Mouse (Mus musculus) erythroid progenitor cell, adult 5-6 weeks (primary cell): ENCODE measurements around the gene Ctc1. TPM values are rescaled to one million over a fixed set of nuclear protein-coding genes. Genes with fewer than 3 reads are reported as not detected.

Source experiments
- ATAC-seq: replicated peaks from 2 replicates; pipeline ENCODE4 v1.8.0; 2016; ENCODE audit warnings: moderate number of reproducible peaks, mild to moderate bottlenecking, moderate TSS enrichment, inconsistent platforms; ENCODE audit not compliant: poor library complexity, low FRiP score, severe bottlenecking
- total RNA-seq, 2 experiments: library from RNA; stranded (forward) in 1 of 2; stranded (reverse) in 1 of 2; fragments of 150-400 nt in 1 of 2; fragments of 186-747, 209-891 nt in 1 of 2; gene quantifications; 2 replicates each; pipeline versions ENCODE4 v1.2.3 to v1.2.4; 2015 to 2017; ENCODE audit warnings: low replicate concordance in 2 of 2

Ctc1 gene
- total RNA-seq, 2 experiments from 2014 or later = 16.7 to 54.5 TPM

GRCm38 (mm10) chr11:69045531-69046394, 30.1 kb downstream of the Ctc1 start, which contains the start of gene Aurkb:
Gene Aurkb (plus strand): TSS chr11:69045647.
- ATAC-seq = peak; percentile 84

GRCm38 (mm10) chr11:69046395-69046774, 30.7 kb downstream of the Ctc1 start:
- peak; percentile 23 for ATAC-seq

- ATAC-seq = no peak
Measured at GRCm38 (mm10) chr11:69047592-69047991, 31.9 kb downstream of the Ctc1 start.

DNA sequence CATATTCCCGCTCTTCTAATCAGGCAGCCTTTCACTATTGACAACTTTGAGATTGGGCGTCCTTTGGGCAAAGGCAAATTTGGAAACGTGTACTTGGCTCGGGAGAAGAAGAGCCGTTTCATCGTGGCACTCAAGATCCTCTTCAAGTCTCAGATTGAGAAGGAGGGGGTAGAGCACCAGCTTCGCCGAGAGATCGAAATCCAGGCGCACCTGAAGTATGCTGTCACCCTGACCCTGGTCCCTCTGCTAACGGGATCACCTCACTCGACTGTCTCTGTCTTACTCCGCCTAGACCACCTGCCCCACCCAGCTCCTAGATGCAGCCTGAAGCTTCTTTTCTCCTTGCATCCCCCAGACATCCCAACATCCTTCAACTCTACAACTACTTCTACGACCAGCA, 32.4 kb downstream of the Ctc1 start:
- no peak for ATAC-seq

DNA sequence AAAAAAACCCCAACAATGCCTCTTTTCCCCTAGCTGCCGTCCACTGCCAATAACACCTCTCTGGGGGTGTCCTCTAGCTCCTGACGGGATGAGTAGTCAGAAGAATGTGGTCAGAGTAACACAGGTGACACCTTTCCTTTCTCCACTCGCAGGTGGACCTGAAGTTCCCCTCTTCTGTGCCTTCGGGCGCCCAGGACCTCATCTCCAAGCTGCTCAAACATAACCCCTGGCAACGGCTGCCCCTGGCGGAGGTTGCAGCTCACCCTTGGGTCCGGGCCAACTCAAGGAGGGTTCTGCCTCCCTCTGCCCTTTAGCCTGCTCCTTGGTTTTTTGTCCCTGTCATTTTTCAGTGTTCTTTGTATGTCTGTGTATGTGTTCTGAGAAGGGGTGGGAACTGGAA, 35.0 kb downstream of the Ctc1 start:
- no peak for ATAC-seq

DNA sequence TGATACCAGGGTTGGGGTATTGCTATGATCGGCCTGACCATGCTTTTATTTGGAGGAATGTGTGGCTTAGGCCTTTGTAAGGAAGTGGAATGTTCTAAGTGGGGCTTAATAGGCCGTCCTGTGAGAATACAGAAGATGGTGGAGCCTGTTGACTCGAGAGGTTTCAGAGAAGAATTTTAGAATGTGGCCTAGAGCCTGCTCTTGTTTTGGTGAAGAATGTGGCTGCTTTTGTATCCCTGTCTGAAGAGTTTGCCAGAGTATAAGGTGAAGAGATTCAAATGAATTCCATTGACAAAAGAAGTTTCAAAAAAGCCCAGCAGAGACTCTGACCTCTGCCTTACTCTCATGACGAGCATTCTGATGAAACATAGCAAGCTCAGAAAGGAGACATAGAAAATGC, 36.1 kb downstream of the Ctc1 start:
- no peak for ATAC-seq

GRCm38 (mm10) chr11:69052824-69053421, 37.2 kb downstream of the Ctc1 start:
- ATAC-seq = no peak

DNA sequence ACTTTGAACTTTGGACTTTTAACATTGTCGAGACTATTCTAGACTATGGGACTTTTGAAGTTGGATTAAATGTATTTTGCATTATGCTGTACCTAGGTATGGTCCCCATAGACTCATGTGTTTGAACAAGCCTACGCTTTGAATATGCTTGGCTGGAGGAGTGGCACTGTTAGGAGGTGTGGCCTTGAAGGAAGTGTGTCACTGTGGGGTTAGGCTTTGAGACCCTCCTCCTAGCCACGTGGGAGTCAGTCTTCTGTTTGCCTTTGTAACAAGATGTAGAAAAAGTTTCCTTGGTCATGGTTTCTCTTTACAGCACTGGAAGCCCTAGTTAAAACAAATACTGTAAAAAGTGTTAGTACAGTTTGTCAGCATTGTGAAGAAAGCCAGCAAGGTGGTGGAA, 38.1 kb downstream of the Ctc1 start:
- ATAC-seq = no peak

DNA sequence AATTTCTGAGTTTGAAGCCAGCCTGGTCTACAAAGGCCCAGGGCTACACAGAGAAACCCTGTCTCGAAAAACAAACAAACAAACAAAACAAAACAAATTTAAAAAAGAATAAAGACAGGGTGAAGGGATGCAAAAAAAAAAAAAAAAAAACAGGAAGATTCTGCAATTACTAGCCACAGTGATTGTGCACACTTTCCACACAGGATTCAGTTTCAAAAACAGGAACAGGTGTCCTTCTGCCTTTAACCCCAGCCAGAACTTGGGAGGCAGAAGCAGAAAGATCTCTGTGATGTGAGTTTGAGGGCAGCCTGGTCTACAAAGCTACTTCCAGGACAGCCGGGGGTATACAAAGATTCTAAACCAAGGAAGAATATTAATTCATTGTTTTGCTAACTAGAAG, 42.6 kb downstream of the Ctc1 start:
- ATAC-seq = no peak

GRCm38 (mm10) chr11:69058729-69059356, 43.1 kb downstream of the Ctc1 start:
- ATAC-seq = peak; percentile 4; the same call in 1 of the 2 replicates

DNA sequence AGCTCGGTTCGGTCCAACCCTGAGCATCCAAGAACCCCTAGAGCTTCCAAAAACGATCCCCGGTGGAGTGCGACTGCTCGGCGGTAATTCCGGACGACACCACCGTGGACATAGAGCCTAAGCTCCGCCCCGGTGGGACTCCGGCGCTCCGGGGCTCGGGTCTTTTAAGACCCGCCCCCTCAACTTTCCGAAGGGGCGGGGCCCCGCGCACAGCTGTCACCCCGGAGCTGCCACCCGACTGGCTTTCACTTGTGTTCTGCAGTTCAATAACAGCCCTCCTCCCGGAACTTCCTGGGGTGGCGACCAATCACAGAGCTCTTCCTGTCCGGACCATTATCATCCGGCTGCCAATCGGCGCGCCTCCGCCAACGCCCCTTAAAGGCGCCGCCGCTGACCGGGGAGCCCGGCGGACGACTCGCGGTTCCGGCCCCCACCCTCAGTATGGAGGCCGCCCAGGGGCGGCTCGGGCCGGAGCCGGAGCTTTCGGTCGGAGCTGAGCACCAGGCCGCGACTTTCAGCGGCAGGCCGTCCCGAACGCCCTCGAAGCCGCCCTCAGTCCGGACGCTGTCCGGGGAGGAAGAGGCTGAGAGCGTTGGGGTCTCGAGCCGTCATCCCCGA, 43.8 kb downstream of the Ctc1 start, which contains the start of gene Borcs6:
TSS of gene Borcs6 (plus strand) at position 361 of the 618 bp plus-strand sequence.
- ATAC-seq = peak; percentile 84

- ATAC-seq = no peak
Measured at GRCm38 (mm10) chr11:69059975-69060411, 44.3 kb downstream of the Ctc1 start.

GRCm38 (mm10) chr11:69060448-69061254, 44.9 kb downstream of the Ctc1 start:
- no peak for ATAC-seq

DNA sequence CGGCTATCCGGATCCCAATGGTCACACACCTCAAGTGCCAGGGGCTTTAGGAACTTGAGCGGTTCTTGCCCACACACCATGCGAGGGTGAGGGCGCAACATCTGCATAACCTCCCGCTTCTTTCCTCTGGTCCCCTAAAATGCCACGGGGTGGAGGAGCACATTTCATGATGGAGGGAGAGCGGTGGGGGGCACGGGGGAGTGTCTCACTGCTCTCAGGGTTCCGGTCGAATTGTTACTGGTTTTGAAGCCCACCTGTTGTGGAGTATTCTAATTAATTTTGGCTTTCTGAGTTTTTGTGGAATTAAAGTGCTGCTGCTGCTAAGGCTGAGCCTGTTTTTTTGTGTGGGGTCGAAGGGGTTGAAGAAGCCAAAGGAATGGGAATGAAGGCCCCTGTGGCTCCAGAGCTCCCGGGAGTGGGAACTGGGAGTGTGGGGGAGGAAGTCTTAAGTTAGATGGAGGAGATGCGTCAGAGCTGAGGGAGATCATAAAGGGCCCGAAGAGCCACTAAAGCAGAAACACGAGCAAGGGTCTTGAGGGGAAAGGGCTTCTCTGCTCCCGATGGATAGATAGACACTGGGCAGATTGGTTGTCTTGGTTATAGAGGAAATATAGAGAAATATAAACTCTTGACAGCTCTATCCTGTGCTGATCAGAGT, 45.7 kb downstream of the Ctc1 start:
- ATAC-seq = no peak

GRCm38 (mm10) chr11:69062194-69062760, 46.6 kb downstream of the Ctc1 start:
- no peak for ATAC-seq

DNA sequence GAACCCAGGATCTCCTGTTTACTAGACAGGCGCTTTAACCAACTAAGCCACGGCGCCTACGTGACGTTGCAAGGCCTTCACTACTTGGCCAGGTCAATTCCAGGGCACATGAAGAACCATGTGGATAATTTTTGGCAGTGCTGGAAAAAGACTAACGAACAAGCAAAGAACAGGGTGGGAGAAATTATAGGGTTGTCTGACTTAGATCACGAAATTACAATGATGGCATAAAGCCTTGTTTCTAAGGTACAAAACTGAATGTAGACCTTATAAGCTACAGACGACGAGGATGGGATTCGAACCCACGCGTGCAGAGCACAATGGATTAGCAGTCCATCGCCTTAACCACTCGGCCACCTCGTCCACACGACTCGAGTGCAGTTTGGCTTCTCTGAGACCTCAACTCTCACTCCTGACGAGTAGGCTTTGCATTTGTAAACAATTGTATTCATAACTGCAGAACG, 47.1 kb downstream of the Ctc1 start:
- ATAC-seq = peak; percentile 15

GRCm38 (mm10) chr11:69063413-69064201, 47.9 kb downstream of the Ctc1 start:
- ATAC-seq = peak; percentile 15; the same call in 1 of the 2 replicates
